Mouse (Mus musculus) c-Kit-positive CD71-negative TER-119-negative erythroid progenitor cells, embryonic 14.5 days (primary cell): ENCODE data around the gene Syngr3.
"Not testable (repeated sequence)": the region's sequence is repeated elsewhere in the genome, so short reads cannot be mapped to it uniquely, and the experiment has no call there.

Source experiments
- DNase-seq: peaks from one replicate; pipeline ENCODE4 v3.0.0-alpha.2; 2013; ENCODE audit warnings: low read depth

Syngr3 gene

GRCm38 (mm10) chr17:24676187-24676586 is 13.6 kb downstream of the Syngr3 start:
- DNase-seq, result peak; percentile 75

- DNase-seq, result no peak
Measured at GRCm38 (mm10) chr17:24674277-24674676, 15.5 kb downstream of the Syngr3 start.

- DNase-seq, result no peak
Measured at GRCm38 (mm10) chr17:24672141-24672540, 17.6 kb downstream of the Syngr3 start.

- DNase-seq, result no peak
Measured at GRCm38 (mm10) chr17:24671346-24671745, 18.4 kb downstream of the Syngr3 start.

GRCm38 (mm10) chr17:24670246-24670844 is 19.4 kb downstream of the Syngr3 start:
- no peak for DNase-seq

- peak; percentile 78 for DNase-seq
Measured at GRCm38 (mm10) chr17:24669545-24670245, 20.1 kb downstream of the Syngr3 start, which contains the start of gene Zfp598. TSS of gene Zfp598 (plus strand) at chr17:24669687.

GRCm38 (mm10) chr17:24669214-24669544 is 20.6 kb downstream of the Syngr3 start:
- not testable (repeated sequence) for DNase-seq

- DNase-seq, result no peak
Measured at GRCm38 (mm10) chr17:24667416-24667815, 22.3 kb downstream of the Syngr3 start.

GRCm38 (mm10) chr17:24667011-24667410 is 22.7 kb downstream of the Syngr3 start:
- not testable (repeated sequence) for DNase-seq

GRCm38 (mm10) chr17:24658017-24658758 is 31.6 kb downstream of the Syngr3 start, which contains the start of gene Npw:
TSS of gene Npw (minus strand) at chr17:24658457.
- no peak for DNase-seq

- DNase-seq, result no peak
Measured at GRCm38 (mm10) chr17:24654969-24655368, 34.8 kb downstream of the Syngr3 start.

GRCm38 (mm10) chr17:24653967-24654710 is 35.6 kb downstream of the Syngr3 start:
- no peak for DNase-seq

- no peak for DNase-seq
Measured at GRCm38 (mm10) chr17:24651835-24652234, 37.9 kb downstream of the Syngr3 start.

- no peak for DNase-seq
Measured at GRCm38 (mm10) chr17:24650766-24651165, 39.0 kb downstream of the Syngr3 start.

- no peak for DNase-seq
Measured at GRCm38 (mm10) chr17:24650070-24650616, 39.6 kb downstream of the Syngr3 start, which contains the start of gene Slc9a3r2. TSS of gene Slc9a3r2 (minus strand) at chr17:24650327.

- DNase-seq, result no peak
Measured at GRCm38 (mm10) chr17:24649581-24650069, 40.1 kb downstream of the Syngr3 start.

GRCm38 (mm10) chr17:24648731-24649377 is 40.9 kb downstream of the Syngr3 start:
- DNase-seq, result no peak

GRCm38 (mm10) chr17:24647493-24647892 is 42.3 kb downstream of the Syngr3 start:
- no peak for DNase-seq

- DNase-seq, result no peak
Measured at GRCm38 (mm10) chr17:24646381-24646780, 43.4 kb downstream of the Syngr3 start.

GRCm38 (mm10) chr17:24645916-24646315 is 43.8 kb downstream of the Syngr3 start:
- no peak for DNase-seq
